Mouse (Mus musculus) gastrocnemius, postnatal 25 days (tissue): ENCODE measurements around the gene Zkscan2. TPM values are rescaled to one million over a fixed set of nuclear protein-coding genes. Genes with fewer than 3 reads are reported as not detected.

ENCODE experiments used
- DNase-seq: peaks from one replicate; pipeline ENCODE4 v3.0.0; 2022
- total RNA-seq, 2 experiments: library from RNA; stranded (reverse); gene quantifications; 1 replicate in 1 of 2; 2 replicates in 1 of 2; pipeline ENCODE4 v1.2.3; 2021

Gene Zkscan2
- total RNA-seq, 2 experiments from 2014 or later, result 0.03 TPM; not detected in 1

GRCm38 (mm10) chr7:123431206-123431605 lies 69.0 kb downstream of the Zkscan2 start:
- DNase-seq, result no peak

DNA sequence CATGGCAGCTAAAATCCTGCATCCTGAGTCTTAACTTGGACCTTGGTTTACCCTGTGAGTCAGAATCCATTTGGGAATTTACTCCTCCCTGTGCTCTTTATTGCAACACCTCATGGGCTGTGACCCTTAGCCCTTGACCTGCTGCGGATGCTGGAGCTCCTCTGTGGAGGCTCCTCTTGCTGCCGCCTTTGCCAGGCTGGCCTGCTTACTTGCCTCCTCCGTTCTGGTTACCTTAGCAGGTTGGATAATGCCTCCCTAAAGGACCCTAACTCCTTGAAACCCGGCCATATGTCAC lies 69.9 kb downstream of the Zkscan2 start:
- no peak for DNase-seq

DNA sequence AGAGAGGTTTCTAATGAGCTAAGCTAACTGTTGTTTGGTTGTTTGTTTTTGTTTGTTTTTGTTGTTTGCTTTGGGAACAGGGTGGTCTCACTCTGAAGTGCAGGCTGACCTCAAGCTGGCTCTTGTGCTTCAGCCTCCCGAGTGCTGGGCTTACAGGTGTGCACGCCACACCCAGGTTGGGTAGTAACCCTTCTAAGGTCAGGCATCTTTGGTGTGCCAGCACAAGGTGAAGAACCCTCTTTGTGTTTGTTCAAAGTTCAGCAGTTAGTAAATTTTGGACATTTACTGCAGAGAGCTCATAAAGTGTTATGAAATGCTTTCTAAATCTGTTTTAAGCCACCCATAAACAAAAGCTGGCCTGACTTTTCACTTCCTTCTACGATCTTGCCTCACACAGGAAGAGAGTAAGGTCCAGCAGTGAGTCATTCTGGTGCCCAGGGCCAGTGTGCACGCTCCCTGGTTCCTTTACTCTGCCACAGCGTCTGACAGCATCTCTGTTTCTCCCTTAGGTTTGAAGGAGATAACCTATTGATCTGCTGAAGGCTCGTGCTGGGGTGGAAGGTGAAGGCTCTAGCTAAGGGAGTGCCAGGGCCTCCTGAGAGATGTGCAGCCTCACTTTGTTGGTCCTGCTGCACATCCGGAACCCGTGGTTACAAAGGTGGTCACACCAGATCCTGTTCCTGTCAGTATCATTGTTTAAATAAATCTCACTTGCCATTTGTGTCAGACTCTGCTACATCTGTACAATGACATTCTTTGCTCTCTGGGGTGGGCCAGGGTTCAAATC lies 70.4 kb downstream of the Zkscan2 start:
- DNase-seq, result no peak

Other genes with a start within 250 kb of the Zkscan2 start
- gene Lcmt1, start 130.7 kb downstream of the Zkscan2 start, total RNA-seq, result 10 to 100 TPM; 22.9 to 23.9 TPM
- gene Arhgap17, start 130.5 kb downstream of the Zkscan2 start, total RNA-seq, result 10 to 100 TPM; 13.1 to 13.8 TPM
- not detected for gene Aqp8, start 38.2 kb downstream of the Zkscan2 start, total RNA-seq